8 mouse cellular contexts compared by ENCODE assay signal in the genomic region with DNA sequence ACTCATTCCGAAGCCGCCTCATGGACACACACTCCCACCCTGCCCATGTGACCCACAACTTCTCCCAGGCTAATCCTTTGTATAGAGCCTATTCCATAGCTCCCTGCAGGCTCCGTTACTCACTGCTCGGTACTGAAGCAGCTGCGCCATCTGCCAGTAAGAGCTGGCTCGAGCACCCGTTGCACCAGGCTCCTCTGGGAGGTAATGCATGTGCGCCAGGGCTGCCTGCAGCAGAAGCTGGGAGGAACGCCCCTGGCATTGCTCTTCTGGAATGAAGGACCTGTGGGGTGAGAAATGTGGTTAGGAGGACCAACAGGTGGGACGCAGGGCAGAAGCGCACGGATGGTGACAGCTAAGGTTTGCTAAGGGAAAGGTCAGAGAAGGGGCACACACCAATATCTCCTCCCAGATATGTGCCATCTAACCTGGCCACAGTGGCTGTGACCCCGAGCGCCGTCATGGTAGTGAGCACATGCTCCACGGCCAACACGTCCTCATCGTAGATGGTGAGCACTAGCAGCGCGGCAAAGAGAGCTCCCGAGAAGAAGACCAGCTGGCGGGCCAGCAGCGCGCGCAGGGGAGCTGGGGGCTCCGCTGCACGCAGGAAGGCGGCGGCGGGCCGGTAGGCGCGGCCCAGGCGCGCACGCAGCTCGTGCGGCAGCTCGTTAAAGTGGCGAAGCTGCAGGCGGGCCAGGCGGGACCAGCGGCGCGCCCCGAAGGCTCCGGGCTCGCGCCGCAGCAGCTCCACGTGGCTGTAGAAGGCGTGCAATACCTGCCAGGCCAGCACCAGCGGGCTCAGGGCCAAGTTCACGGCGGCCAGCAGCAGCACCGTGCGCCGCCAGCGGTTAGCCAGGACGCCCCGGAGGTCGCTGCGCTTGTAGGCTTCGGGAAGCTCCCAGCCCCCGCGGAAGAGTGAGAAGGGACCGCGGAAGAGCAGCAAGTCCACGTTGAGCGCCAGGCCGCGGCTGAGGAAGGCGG. TPM values are rescaled to one million over a fixed set of nuclear protein-coding genes. Genes with fewer than 3 reads are reported as not detected.
DNase-seq lines count a peak whose midpoint lies in the region; ATAC-seq lines count a peak whose summit lies in the region.

No protein-coding gene starts in this region.

- intact Hi-C loops in left cerebral cortex, postnatal 14 days (cut with DNase I): no loop called here

- ATAC-seq in intestine, embryonic 14.5 days (replicated peaks; ENCODE audit: low FRiP score, low TSS enrichment, low read depth): peak; percentile 32; the same call in 1 of the 2 replicates

- H3K79me2 ChIP-seq in macrophage (ENCODE audit: inconsistent target): no peaks in the 10 kb centered on the region

- peak; percentile 51 to 65 for DNase-seq in cerebellum, adult 18-20 months
- no peak for DNase-seq in cerebellum, adult 11-12 months
- DNase-seq in cerebellum, postnatal 14 days: peak; percentile 45 to 64
- DNase-seq in gastrocnemius, postnatal 10 days: peak; percentile 65
- DNase-seq in intestine, embryonic 14.5 days (ENCODE audit: low spot score): peak; percentile 82
- DNase-seq in left cerebral cortex, postnatal 14 days (ENCODE audit: low spot score in 2 of 2): peak; percentile 71 to 77
- DNase-seq in skeletal muscle tissue, adult 2 months (ENCODE audit: low read depth, low spot score): peak; percentile 49

- peak overlapping the region; percentile 51 for H3K9ac ChIP-seq in intestine, embryonic 14.5 days (ENCODE audit: low read length)

- H3K4me1 ChIP-seq in intestine, embryonic 14.5 days (replicated peaks; ENCODE audit: control insufficient read depth, insufficient read depth, low read length): peaks cover 23% of the 10 kb centered on the region; the same call in 1 of the 2 replicates

- no peak overlapping the region for H3K27ac ChIP-seq in intestine, embryonic 14.5 days (ENCODE audit: low read depth)
- peak overlapping the region; percentile 95 for H3K27ac ChIP-seq in macrophage

- no peaks in the 10 kb centered on the region for H3K9me3 ChIP-seq in intestine, embryonic 14.5 days (ENCODE audit: control insufficient read depth, low read length)

- peak overlapping the region; percentile 96 for H3K4me2 ChIP-seq in intestine, embryonic 14.5 days (ENCODE audit: low read length)

- H3K27me3 ChIP-seq in intestine, embryonic 14.5 days (replicated peaks; ENCODE audit: control insufficient read depth, insufficient read depth, low read length): peaks cover 19% of the 10 kb centered on the region; the same call in 1 of the 2 replicates

- under 1% methylated on average over 73 of the region's 73 CpGs for WGBS in intestine, embryonic 14.5 days
- WGBS in macrophage (ENCODE audit: missing documents): 5% methylated on average over 66 of the region's 73 CpGs

- H3K36me3 ChIP-seq in intestine, embryonic 14.5 days (ENCODE audit: control insufficient read depth, insufficient read depth, low read length): no peaks in the 10 kb centered on the region
- H3K36me3 ChIP-seq in macrophage (ENCODE audit: inconsistent target): no peaks in the 10 kb centered on the region

- H3K4me3 ChIP-seq in intestine, embryonic 14.5 days (ENCODE audit: low read depth, low read length): peak overlapping the region; percentile 44
- peak overlapping the region; percentile 34 for H3K4me3 ChIP-seq in macrophage (ENCODE audit: inconsistent target)

RNA-seq across cellular contexts. Expression of gene Atg9b, which starts 4.4 kb away (rescaled TPM):
- under 1 TPM; 0.23 to 0.26 TPM for total RNA-seq in gastrocnemius, postnatal 10 days (2021)
- 0.66 and 1.0 TPM in 2 replicates for polyA plus RNA-seq in intestine, embryonic 14.5 days (2014; fragmentation: Nextera tagmentation; extraction: Ambion mirVana)
- 1 to 10 TPM; 2.1 to 3.4 TPM for total RNA-seq in left cerebral cortex, postnatal 14 days (2021)
- 1 to 10 TPM in 10 of 26 experiments, under 1 TPM in 14, not detected in 2; 0.26 to 2.5 (median 0.83) TPM for total RNA-seq in macrophage (2018; cell fraction: chromatin; rRNA removed)
- total RNA-seq in macrophage (2018; cell fraction: cytosol; rRNA removed): 1 to 10 TPM in 24 of 26 experiments, under 1 TPM in 2; 0.71 to 3.7 (median 2.0) TPM
- total RNA-seq in macrophage (2018; cell fraction: nucleus; rRNA removed): 1 to 10 TPM in 12 of 26 experiments, under 1 TPM in 14; 0.20 to 5.9 (median 0.96) TPM
- polyA plus RNA-seq in macrophage (2018): 0.67 to 4.7 TPM (median 1.4 TPM) in 3 replicates

RNA-seq across cellular contexts. Expression of gene Abcb8, which starts 5.9 kb away (rescaled TPM):
- total RNA-seq in gastrocnemius, postnatal 10 days (2021): 10 to 100 TPM; 35.9 to 45.5 TPM
- 56.4 and 64.0 TPM in 2 replicates for polyA plus RNA-seq in intestine, embryonic 14.5 days (2014; fragmentation: Nextera tagmentation; extraction: Ambion mirVana)
- total RNA-seq in left cerebral cortex, postnatal 14 days (2021): 10 to 100 TPM; 46.7 to 51.4 TPM
- 10 to 100 TPM in 24 of 26 experiments, 1 to 10 TPM in 2; 7.1 to 74.3 (median 43.9) TPM for total RNA-seq in macrophage (2018; cell fraction: chromatin; rRNA removed)
- total RNA-seq in macrophage (2018; cell fraction: cytosol; rRNA removed): 10 to 100 TPM; 18.9 to 34.4 (median 26.3) TPM
- 10 to 100 TPM in 24 of 26 experiments, 1 to 10 TPM in 2; 6.8 to 60.6 (median 33.4) TPM for total RNA-seq in macrophage (2018; cell fraction: nucleus; rRNA removed)
- 9.0 to 25.4 TPM (median 23.2 TPM) in 3 replicates for polyA plus RNA-seq in macrophage (2018)

RNA-seq across cellular contexts. Expression of gene Nos3, which starts 22.9 kb away (rescaled TPM):
- 10 to 100 TPM in 1 of 2 experiments, 1 to 10 TPM in 1; 7.7 to 11.2 TPM for total RNA-seq in gastrocnemius, postnatal 10 days (2021)
- 6.6 and 6.8 TPM in 2 replicates for polyA plus RNA-seq in intestine, embryonic 14.5 days (2014; fragmentation: Nextera tagmentation; extraction: Ambion mirVana)
- total RNA-seq in left cerebral cortex, postnatal 14 days (2021): 10 to 100 TPM; 10.2 to 12.1 TPM
- not detected for total RNA-seq in macrophage (2018; cell fraction: chromatin; rRNA removed)
- under 1 TPM in 16 of 26 experiments, not detected in 10; 0.03 to 0.10 (median 0.04) TPM for total RNA-seq in macrophage (2018; cell fraction: cytosol; rRNA removed)
- under 1 TPM in 2 of 26 experiments, not detected in 24; 0.17 to 0.25 TPM for total RNA-seq in macrophage (2018; cell fraction: nucleus; rRNA removed)
- 0.12 TPM in 1 of 3 replicates, not detected in the others for polyA plus RNA-seq in macrophage (2018)

RNA-seq across cellular contexts. Expression of gene Asic3, which starts 25.6 kb away (rescaled TPM):
- total RNA-seq in gastrocnemius, postnatal 10 days (2021): under 1 TPM; 0.12 to 0.36 TPM
- polyA plus RNA-seq in intestine, embryonic 14.5 days (2014; fragmentation: Nextera tagmentation; extraction: Ambion mirVana): not detected in 2 replicates
- total RNA-seq in left cerebral cortex, postnatal 14 days (2021): not detected
- 1 to 10 TPM in 3 of 26 experiments, under 1 TPM in 8, not detected in 15; 0.21 to 1.7 (median 0.51) TPM for total RNA-seq in macrophage (2018; cell fraction: chromatin; rRNA removed)
- not detected for total RNA-seq in macrophage (2018; cell fraction: cytosol; rRNA removed)
- under 1 TPM in 7 of 26 experiments, not detected in 19; 0.24 to 0.85 (median 0.42) TPM for total RNA-seq in macrophage (2018; cell fraction: nucleus; rRNA removed)
- not detected in 3 replicates for polyA plus RNA-seq in macrophage (2018)

RNA-seq across cellular contexts. Expression of gene Cdk5, which starts 35.8 kb away (rescaled TPM):
- 10 to 100 TPM; 15.5 to 17.5 TPM for total RNA-seq in gastrocnemius, postnatal 10 days (2021)
- polyA plus RNA-seq in intestine, embryonic 14.5 days (2014; fragmentation: Nextera tagmentation; extraction: Ambion mirVana): 41.2 and 47.4 TPM in 2 replicates
- 100 to 1,000 TPM; 138 to 149 TPM for total RNA-seq in left cerebral cortex, postnatal 14 days (2021)
- 10 to 100 TPM; 20.2 to 77.5 (median 50.6) TPM for total RNA-seq in macrophage (2018; cell fraction: chromatin; rRNA removed)
- total RNA-seq in macrophage (2018; cell fraction: cytosol; rRNA removed): 10 to 100 TPM; 12.6 to 17.8 (median 15.1) TPM
- 10 to 100 TPM; 13.4 to 62.9 (median 39.9) TPM for total RNA-seq in macrophage (2018; cell fraction: nucleus; rRNA removed)
- polyA plus RNA-seq in macrophage (2018): 15.2 to 21.5 TPM (median 20.5 TPM) in 3 replicates
